Mouse (Mus musculus) E14TG2a.4 (cell line): ENCODE data around the gene Idh1.
A peak's percentile ranks its signal among the peaks of the same experiment; 100 is the strongest.

Source experiments
- CTCF ChIP-seq: conservative IDR thresholded peaks from 2 replicates; pipeline ENCODE4 v1.5.1; 2014; ENCODE audit warnings: low read length
- NANOG ChIP-seq: IDR thresholded peaks from 2 replicates; pipeline ENCODE4 v1.6.1; 2014; ENCODE audit warnings: borderline replicate concordance, low read length, mixed read lengths
- POU5F1 ChIP-seq: IDR thresholded peaks from 2 replicates; pipeline ENCODE4 v1.6.1; 2014; ENCODE audit warnings: low read length, borderline replicate concordance

GRCm38 (mm10) chr1:65185524-65186205, 635 bp downstream of the Idh1 start:
- TF ChIP-seq CTCF, result peak; percentile 17
- no peak for TF ChIP-seq POU5F1
- TF ChIP-seq NANOG, result no peak
